Mouse (Mus musculus): ENCODE measurements around the gene Gm42906. TPM values are rescaled to one million over a fixed set of nuclear protein-coding genes. Genes with fewer than 3 reads are reported as not detected.

Gm42906 gene
- polyA plus RNA-seq, 1 experiment from 2014 or later: not detected

DNA sequence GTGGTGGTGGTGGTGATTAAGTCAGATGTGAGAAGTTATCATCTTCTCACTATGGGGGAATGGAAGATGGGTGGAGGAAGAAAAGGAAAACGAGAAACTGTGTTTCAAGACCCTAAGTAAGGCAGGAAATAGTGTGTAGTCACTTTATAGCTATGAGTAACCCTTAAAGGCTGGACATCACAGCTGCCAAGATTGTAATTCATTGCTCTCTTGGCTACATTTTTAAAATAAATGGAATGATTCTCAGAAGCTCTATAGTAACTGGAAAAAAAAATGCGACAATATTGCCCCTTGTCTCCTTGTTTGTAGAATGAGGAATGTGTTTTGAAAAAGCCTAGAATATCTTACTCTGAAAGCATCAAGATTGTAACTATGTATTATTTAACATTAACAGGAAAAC lies 235.7 kb downstream of the Gm42906 start:
- WGBS (ENCODE audit: insufficient replicate concordance): 56% methylated on average over 2 of the region's 2 CpGs
- Histone ChIP-seq H3K9ac (no peak overlapping the region), H3K4me2 (no peak overlapping the region), H3K9me3 (replicated peaks) (no peaks in the 10 kb centered on the region), H3K4me3 (no peak overlapping the region), H3K27ac (no peak overlapping the region), H3K27me3 (replicated peaks) (no peaks in the 10 kb centered on the region; the same call in 1 of the 2 replicates), H3K36me3 (no peaks in the 10 kb centered on the region), H3K4me1 (0 out of 2 replicates have a peak, but pooled peaks cover 6% of the 10 kb centered on the region)
- no peak for ATAC-seq

DNA sequence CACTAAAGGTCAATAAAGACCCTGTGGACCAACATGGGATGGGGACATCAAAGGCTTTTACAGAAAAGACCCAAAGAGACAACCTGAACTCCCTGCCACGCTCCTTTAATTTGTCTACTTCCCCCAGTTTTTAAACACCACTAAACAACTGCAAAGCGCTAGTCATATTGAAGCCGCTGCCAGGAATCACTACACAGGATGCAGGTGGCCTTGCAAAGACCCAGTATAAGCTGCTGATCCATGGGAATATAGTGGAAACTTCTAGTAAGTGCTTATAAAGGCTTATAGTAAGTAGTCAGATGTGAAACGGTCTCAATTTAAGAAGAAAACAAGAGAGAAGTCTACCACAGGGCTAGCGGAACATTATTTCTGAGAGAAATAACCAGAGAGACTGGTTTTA lies 237.2 kb downstream of the Gm42906 start:
- ATAC-seq: no peak
- no peak overlapping the region for H3K4me2 ChIP-seq
- H3K27ac ChIP-seq: no peak overlapping the region
- no peaks in the 10 kb centered on the region for H3K9me3 ChIP-seq (replicated peaks)
- no peak overlapping the region for H3K9ac ChIP-seq
- H3K4me1 ChIP-seq: 0 out of 2 replicates have a peak, but pooled peaks cover 6% of the 10 kb centered on the region
- no peaks in the 10 kb centered on the region; the same call in 1 of the 2 replicates for H3K27me3 ChIP-seq (replicated peaks)
- no peaks in the 10 kb centered on the region for H3K36me3 ChIP-seq
- H3K4me3 ChIP-seq: no peak overlapping the region
- WGBS (ENCODE audit: insufficient replicate concordance): 73% methylated on average over 5 of the region's 5 CpGs

GRCm38 (mm10) chr5:151189789-151190378 lies 238.1 kb downstream of the Gm42906 start:
- H3K27ac ChIP-seq: no peak overlapping the region
- H3K36me3 ChIP-seq: no peaks in the 10 kb centered on the region
- H3K4me2 ChIP-seq: peak overlapping the region; percentile 78
- peak overlapping the region; percentile 61 for H3K4me3 ChIP-seq
- H3K27me3 ChIP-seq (replicated peaks): no peaks in the 10 kb centered on the region; the same call in 1 of the 2 replicates
- no peaks in the 10 kb centered on the region for H3K9me3 ChIP-seq (replicated peaks)
- H3K4me1 ChIP-seq: 0 out of 2 replicates have a peak, but pooled peaks cover 6% of the 10 kb centered on the region
- peak; percentile 94 for ATAC-seq
- H3K9ac ChIP-seq: peak overlapping the region; percentile 49; the same call in 1 of the 2 replicates
- 3% methylated on average over 27 of the region's 27 CpGs for WGBS (ENCODE audit: insufficient replicate concordance)

DNA sequence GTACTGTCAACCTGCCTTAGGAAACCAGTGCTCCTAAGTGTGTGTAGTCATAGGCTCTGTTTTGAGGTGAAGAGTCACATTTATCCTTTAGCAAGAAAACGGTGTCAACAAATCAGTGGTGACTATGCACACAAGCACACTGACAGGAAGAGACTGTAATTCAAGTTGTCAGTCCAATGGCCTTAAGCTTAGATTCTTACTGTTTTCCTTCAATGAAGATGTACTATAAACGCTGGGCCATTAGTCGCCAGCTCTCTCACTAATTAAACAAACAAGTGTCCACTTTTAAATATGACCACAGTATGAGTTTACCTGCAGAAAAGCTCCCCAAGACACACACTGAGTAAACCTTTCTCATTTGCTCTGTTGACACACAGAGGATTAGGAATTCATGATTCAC lies 238.6 kb downstream of the Gm42906 start:
- no peaks in the 10 kb centered on the region; the same call in 1 of the 2 replicates for H3K27me3 ChIP-seq (replicated peaks)
- 0 out of 2 replicates have a peak, but pooled peaks cover 6% of the 10 kb centered on the region for H3K4me1 ChIP-seq
- no peaks in the 10 kb centered on the region for H3K36me3 ChIP-seq
- ATAC-seq: no peak
- H3K27ac ChIP-seq: no peak overlapping the region
- H3K9ac ChIP-seq: 0 out of 2 replicates have a peak overlapping the region, but pooled peaks have one; percentile 49
- H3K9me3 ChIP-seq (replicated peaks): no peaks in the 10 kb centered on the region
- WGBS (ENCODE audit: insufficient replicate concordance): 36% methylated on average over 3 of the region's 3 CpGs
- peak overlapping the region; percentile 78 for H3K4me2 ChIP-seq
- peak overlapping the region; percentile 61 for H3K4me3 ChIP-seq

DNA sequence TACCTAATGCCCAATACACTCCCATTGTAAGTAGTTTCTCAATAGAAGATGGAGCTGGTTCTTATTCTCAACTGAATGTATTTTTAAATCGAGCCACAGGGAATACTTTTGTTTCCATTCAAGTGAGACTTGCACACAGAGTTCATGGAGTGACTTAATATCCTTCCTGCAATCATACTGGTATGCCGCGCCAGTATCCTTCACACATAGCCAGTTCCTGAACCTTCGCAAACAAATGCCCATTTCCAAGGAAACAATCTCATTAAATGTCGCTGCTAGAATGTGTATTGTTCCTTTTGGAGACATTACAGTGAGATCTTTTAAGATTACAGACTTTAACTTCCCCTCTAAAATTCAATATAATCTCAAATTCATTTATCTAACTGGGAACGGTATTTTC lies 239.3 kb downstream of the Gm42906 start:
- no peaks in the 10 kb centered on the region for H3K9me3 ChIP-seq (replicated peaks)
- H3K4me1 ChIP-seq: 0 out of 2 replicates have a peak, but pooled peaks cover 6% of the 10 kb centered on the region
- H3K4me2 ChIP-seq: no peak overlapping the region
- no peak overlapping the region for H3K4me3 ChIP-seq
- H3K27me3 ChIP-seq (replicated peaks): no peaks in the 10 kb centered on the region; the same call in 1 of the 2 replicates
- H3K9ac ChIP-seq: no peak overlapping the region
- no peak for ATAC-seq
- WGBS (ENCODE audit: insufficient replicate concordance): 73% methylated on average over 6 of the region's 6 CpGs
- H3K36me3 ChIP-seq: no peaks in the 10 kb centered on the region
- no peak overlapping the region for H3K27ac ChIP-seq

DNA sequence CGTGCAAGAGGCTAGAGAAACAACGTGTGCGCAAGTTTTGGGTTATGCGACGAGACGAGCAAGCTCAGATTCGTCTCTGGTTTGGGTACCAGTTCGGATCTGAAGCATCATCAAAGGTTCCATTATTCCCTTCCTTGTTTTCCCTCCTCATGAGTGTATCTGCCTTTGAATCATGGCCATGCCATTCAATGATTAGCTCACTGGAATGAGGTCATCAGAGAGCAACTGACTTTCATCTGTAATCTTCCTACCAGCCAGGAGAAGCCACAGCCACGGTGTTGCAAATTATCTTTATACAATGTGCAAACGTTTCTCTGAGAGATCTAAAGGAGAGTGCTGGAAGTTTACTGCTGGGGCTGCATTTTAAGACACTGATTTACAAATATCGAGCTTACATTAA lies 240.6 kb downstream of the Gm42906 start:
- no peaks in the 10 kb centered on the region for H3K36me3 ChIP-seq
- H3K27ac ChIP-seq: no peak overlapping the region
- H3K9ac ChIP-seq: no peak overlapping the region
- H3K4me1 ChIP-seq: 0 out of 2 replicates have a peak, but pooled peaks cover 8% of the 10 kb centered on the region
- ATAC-seq: no peak
- no peaks in the 10 kb centered on the region; the same call in 1 of the 2 replicates for H3K27me3 ChIP-seq (replicated peaks)
- H3K4me2 ChIP-seq: no peak overlapping the region
- no peak overlapping the region for H3K4me3 ChIP-seq
- 69% methylated on average over 11 of the region's 11 CpGs for WGBS (ENCODE audit: insufficient replicate concordance)
- no peaks in the 10 kb centered on the region for H3K9me3 ChIP-seq (replicated peaks)

DNA sequence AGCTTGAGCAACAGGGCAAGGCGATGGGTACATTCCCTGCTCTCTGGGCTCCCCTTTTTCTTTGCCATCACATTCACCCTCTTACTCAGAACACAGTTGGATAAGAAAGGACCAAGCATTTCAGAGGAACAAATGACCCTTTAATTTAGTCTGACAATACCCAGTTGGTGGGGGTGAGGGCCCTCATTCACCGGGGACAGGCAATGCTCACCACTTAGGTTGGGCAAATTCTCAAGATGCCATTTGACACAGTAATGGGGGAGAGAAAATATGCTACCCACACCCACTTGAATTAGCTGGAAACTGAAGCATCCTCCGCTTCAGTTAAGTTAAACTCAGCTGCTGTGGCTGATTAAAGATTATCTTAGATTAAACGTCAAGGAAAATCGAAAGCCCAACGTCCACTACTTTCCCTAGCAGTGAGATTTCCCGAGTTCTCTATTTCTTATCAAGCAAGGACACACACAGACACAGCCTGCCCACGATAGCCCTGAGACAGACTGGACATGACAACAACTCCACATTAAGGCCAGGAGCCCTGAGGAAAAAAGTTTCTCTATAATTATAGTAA lies 242.6 kb downstream of the Gm42906 start:
- no peaks in the 10 kb centered on the region for H3K27me3 ChIP-seq (replicated peaks)
- H3K4me3 ChIP-seq: no peak overlapping the region
- no peaks in the 10 kb centered on the region for H3K36me3 ChIP-seq
- H3K9me3 ChIP-seq (replicated peaks): no peaks in the 10 kb centered on the region
- no peak overlapping the region for H3K27ac ChIP-seq
- H3K9ac ChIP-seq: no peak overlapping the region
- no peak overlapping the region for H3K4me2 ChIP-seq
- H3K4me1 ChIP-seq: 0 out of 2 replicates have a peak, but pooled peaks cover 8% of the 10 kb centered on the region
- whole genome bisulfite sequencing (ENCODE audit: insufficient replicate concordance): 32% methylated on average over 8 of the region's 8 CpGs
- ATAC-seq: no peak

DNA sequence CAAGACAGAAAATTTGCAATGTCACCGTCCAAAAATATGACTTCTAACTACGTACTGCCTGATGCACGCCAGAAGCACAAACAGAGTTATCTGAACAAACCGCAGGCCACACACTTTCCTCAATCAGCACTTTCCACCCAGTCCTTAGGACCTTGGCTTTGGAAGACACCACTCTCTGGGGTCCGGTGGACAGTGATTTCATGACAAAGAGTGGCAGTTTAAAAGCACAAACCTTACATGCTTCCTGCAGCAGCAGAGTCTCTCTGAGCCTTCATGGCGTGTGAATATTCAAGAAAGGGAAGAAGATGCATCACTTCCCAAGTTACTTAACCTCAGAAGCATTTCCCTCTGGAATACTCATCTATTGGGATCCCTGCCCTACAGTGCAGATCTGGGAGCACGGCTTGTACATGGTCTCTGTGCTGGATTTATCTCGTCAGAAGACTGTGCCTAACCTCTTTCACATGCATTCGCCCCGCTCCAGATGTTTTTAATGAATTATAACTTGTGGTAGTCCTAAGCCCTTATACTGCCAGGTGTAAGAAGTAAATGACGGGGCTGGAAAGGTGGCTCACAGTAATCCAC lies 244.2 kb downstream of the Gm42906 start:
- no peak overlapping the region for H3K27ac ChIP-seq
- H3K9me3 ChIP-seq (replicated peaks): no peaks in the 10 kb centered on the region
- H3K9ac ChIP-seq: no peak overlapping the region
- ATAC-seq: no peak
- H3K36me3 ChIP-seq: no peaks in the 10 kb centered on the region
- no peak overlapping the region for H3K4me2 ChIP-seq
- H3K4me1 ChIP-seq: 0 out of 2 replicates have a peak, but pooled peaks cover 3% of the 10 kb centered on the region
- no peak overlapping the region for H3K4me3 ChIP-seq
- WGBS (ENCODE audit: insufficient replicate concordance): 58% methylated on average over 11 of the region's 11 CpGs
- H3K27me3 ChIP-seq (replicated peaks): no peaks in the 10 kb centered on the region

GRCm38 (mm10) chr5:151181288-151181687 lies 246.7 kb downstream of the Gm42906 start:
- Histone ChIP-seq H3K36me3 (no peaks in the 10 kb centered on the region), H3K4me3 (no peak overlapping the region), H3K27me3 (replicated peaks) (no peaks in the 10 kb centered on the region), H3K9me3 (replicated peaks) (no peaks in the 10 kb centered on the region), H3K4me2 (no peak overlapping the region), H3K4me1 (0 out of 2 replicates have a peak, but pooled peaks cover 3% of the 10 kb centered on the region), H3K9ac (no peak overlapping the region), H3K27ac (no peak overlapping the region)
- WGBS (ENCODE audit: insufficient replicate concordance): 84% methylated on average over 8 of the region's 8 CpGs
- ATAC-seq: no peak

- Histone ChIP-seq H3K4me2 (no peak overlapping the region), H3K4me3 (no peak overlapping the region), H3K36me3 (no peaks in the 10 kb centered on the region), H3K9me3 (replicated peaks) (no peaks in the 10 kb centered on the region), H3K9ac (no peak overlapping the region), H3K27me3 (replicated peaks) (no peaks in the 10 kb centered on the region), H3K4me1 (0 out of 2 replicates have a peak, but pooled peaks cover 3% of the 10 kb centered on the region), H3K27ac (no peak overlapping the region)
- WGBS (ENCODE audit: insufficient replicate concordance): 69% methylated on average over 9 of the region's 9 CpGs
- no peak for ATAC-seq
Measured at GRCm38 (mm10) chr5:151180176-151180785, 247.7 kb downstream of the Gm42906 start.

DNA sequence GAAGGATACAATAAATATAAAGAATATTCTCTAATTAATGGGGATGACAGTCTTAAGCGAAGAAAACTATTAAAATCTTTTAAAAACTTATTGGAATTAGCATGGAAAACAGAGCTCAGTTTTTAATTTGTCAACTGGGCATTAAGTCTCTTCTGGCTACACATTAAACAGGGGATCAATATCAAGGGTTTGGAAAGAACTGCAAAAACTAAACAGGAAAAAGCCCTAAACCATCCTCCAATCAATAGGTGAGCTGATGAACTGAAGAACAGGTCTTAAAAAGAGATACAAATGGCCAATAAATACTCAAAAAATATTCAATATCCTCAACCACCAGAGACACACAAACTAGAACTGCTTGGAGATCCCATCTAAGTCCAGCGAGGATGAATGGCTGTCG lies 250.8 kb downstream of the Gm42906 start:
- 67% methylated on average over 3 of the region's 3 CpGs for WGBS (ENCODE audit: insufficient replicate concordance)
- no peak for ATAC-seq

DNA sequence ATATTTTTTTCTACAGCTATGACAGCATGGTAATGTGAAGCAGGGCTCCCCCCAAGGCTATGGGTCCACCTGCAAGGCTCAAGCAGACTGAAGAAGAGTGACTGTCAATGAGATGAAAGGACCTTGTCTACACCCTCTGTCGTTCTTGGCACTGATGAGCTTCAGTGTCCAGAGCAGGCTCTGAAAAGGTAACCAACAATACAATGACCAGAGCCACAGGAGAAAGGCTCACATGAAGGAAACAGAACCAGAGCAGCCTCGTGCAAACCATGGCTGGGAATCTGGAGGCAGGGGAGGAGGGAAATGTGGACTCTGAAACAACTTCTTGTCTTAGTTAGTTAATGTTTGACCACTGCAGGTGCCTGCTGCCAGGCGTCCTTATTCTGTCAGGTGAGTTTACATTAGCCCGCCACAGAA lies 252.1 kb downstream of the Gm42906 start:
- H3K9ac ChIP-seq: no peak overlapping the region
- peak; percentile 58; the same call in 1 of the 2 replicates for ATAC-seq
- no peak overlapping the region for H3K4me2 ChIP-seq
- no peak overlapping the region for H3K4me3 ChIP-seq
- no peaks in the 10 kb centered on the region for H3K9me3 ChIP-seq (replicated peaks)
- no peak overlapping the region; the same call in 1 of the 2 replicates for H3K27ac ChIP-seq
- H3K27me3 ChIP-seq (replicated peaks): no peaks in the 10 kb centered on the region
- H3K36me3 ChIP-seq: no peaks in the 10 kb centered on the region
- H3K4me1 ChIP-seq: no peaks in the 10 kb centered on the region
- 51% methylated on average over 4 of the region's 4 CpGs for WGBS (ENCODE audit: insufficient replicate concordance)

More for the DNA sequence above, 250.8 kb downstream of the Gm42906 start:
- H3K27ac ChIP-seq: no peak overlapping the region
- no peak overlapping the region for H3K9ac ChIP-seq
- H3K27me3 ChIP-seq (replicated peaks): no peaks in the 10 kb centered on the region
- no peaks in the 10 kb centered on the region for H3K36me3 ChIP-seq
- H3K9me3 ChIP-seq (replicated peaks): no peaks in the 10 kb centered on the region
- H3K4me2 ChIP-seq: no peak overlapping the region
- no peak overlapping the region for H3K4me3 ChIP-seq
- no peaks in the 10 kb centered on the region for H3K4me1 ChIP-seq

Data from liver, embryonic 12.5 days (tissue).